Mouse (Mus musculus): Measurements from ENCODE around the gene Ice2. TPM values are rescaled to one million over a fixed set of nuclear protein-coding genes. Genes with fewer than 3 reads are reported as not detected.

The Ice2 gene
- polyA plus RNA-seq, 1 experiment from 2014 or later = 14.5 TPM

Small RNAs within 50 kb of the gene (microRNA-seq; reads per million reads assigned to microRNA genes)
- gene Mir3109 = 5.3 reads per million, percentile 17 among the genes with 10 or more reads in this experiment

Other genes starting within 250 kb of the Ice2 start
- 1,913 and 2,040 TPM in 2 replicates for gene Anxa2, start 55.7 kb downstream of the Ice2 start, polyA plus RNA-seq (2015; fragmentation: Nextera tagmentation; extraction: Ambion mirVana)

Data from limb, embryonic 15.5 days (tissue).